Mouse (Mus musculus) layer of hippocampus, postnatal 25 days (tissue): ENCODE measurements at regions not wholly inside any gene's neighbourhood (a gene's known extent, or its start where the extent isn't known, plus 50 kb on each side); places are given as distances from the start of the nearest gene placed in this dataset.

ENCODE experiments used
- DNase-seq, 2 experiments: peaks; one replicate each; pipeline ENCODE4 v3.0.0; 2022; ENCODE audit warnings: mixed read lengths in 2 of 2, low spot score in 1 of 2; ENCODE audit errors: extremely low spot score in 1 of 2

DNA sequence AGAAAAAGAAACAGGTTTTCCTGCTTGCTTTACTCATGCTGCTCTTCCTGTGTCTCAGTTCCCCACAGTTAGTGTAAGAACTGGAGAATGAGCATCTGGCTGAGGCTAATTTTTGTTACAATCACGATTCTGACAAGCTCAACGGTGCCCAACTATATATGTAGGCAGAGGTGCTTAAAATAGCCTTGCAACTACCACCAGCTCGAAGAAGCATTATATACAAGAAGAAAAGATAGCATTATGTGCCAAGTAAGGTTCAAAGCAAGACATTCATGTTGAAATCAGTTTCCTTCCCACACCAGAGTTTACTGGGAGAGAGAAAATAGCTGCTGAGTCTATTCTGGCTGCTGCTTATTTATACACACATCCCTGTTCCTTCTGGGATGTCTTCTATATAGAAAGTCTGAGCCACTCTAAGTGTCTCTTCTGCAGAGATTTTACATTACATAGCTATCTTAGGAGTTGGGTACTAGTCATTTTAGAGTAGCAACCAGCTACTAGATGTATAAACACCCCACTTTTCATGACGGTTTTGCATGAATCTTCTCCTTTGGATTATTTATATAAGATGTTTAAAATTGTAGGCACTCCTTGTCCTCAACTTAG is 568.2 kb upstream of the Plxna2 start:
- no peak for DNase-seq

DNA sequence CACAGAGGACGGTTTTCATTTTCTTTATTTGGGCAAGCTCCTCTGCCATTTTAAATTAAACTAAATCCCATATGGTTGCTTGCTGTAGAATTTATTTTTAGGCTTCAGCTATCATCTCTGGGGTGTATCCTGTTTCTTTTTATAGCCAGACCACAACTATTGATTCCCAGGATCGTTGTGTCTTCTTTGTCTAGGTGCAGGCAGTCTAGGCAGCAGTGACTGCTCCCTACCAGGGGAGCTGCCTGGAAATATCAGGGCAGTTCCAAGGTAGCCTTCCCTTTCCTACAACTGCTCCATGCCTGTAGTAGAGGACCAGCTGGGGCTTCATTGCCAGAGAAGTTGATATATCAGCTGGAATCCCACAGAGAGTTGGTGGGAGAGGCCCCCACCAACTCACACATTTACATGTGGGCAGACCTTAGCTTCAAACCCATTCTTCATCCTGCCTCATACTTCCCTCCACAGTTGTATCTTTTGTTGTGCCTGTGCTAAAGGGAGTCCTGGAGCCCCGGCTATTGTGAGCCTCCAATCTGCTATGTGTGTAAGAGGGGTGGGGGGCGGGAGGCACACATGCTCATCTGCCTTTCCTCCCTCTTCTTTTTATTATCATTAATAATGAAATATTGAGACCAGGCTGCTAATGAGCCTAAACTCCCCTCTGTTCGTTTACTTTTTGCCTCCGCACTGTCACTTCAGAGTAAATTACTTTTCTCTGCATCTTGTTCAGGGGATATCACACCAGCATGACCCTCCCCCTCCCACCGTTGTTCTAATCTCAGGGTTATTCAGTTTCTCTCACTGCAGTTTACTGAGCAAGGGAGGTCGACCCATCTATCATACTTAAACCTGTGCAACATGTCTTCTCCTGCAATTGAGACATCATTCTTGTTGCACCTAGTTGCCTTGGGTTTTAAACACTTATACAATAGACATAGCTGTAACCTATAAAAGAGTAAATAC is 576.3 kb upstream of the Plxna2 start:
- no peak for DNase-seq

DNA sequence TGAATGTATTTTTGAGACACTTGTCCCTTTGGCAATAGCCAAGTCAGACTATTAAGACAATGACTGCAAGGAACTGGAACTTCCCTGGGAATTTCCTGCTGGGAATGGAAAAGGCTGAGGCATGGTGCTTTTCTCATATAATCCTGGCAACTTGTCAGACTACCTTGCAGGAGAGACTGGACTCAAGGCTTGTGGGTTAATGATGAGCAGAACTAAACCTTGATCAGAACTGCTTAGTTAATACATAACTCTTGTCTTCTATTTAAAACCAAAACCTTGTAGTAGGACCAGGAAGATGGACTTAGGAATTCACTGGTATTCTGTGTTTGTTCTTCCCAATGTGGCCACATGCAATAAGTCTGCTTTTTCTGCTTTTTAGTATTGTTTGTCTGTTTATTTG is 579.3 kb upstream of the Plxna2 start:
- DNase-seq: no peak

DNA sequence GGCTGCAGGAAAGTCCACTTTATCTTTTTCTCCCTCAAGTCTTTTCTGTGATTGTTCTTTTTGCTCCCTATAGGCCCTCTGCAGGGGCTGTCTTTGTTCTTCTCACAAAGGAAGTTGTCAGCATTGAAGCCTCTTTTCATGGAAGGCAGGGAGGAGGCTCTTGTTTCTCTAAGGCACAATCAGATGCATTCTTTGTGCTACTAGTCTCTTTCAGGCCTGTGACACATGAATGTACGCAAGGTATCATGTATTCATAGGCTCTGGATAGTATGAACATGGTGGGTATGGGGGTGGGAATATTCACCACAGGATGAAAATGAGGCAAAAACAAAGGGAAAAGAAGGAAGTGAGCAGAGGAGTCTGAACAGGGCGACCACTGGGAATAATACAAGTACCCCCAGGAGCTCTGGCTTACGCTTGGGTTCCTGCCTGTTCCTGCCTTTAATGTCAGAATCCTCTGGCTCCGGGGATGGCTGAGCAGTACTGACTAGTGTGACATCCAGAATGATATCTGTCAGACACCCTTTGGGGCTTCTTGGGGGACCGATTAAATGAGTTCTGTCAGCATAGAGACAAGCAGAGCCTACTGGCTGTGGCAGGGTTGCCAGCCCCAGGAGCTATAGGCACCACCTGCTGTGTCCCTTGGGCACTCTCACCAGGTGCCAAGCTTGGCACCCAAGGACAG is 583.7 kb upstream of the Plxna2 start:
- DNase-seq: no peak

DNA sequence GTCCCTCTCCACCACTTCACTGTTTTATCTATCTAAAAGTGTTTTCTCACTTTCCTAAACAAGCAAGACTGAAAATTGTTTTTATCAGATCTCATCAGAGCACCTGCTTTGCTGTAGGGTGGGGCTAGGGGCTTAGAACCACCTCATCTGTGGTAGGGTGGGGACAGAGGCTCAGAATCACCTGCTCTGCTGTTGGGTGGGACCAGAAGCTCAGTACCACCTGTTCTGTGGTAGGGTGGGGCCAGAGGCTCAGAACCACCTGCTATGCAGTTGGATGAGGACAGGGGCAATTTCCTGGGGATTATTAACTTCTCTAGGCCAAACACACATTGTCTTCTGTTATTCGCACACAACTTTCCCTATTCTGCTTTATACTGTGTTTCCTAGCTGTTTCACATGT is 585.4 kb upstream of the Plxna2 start:
- no peak for DNase-seq

DNA sequence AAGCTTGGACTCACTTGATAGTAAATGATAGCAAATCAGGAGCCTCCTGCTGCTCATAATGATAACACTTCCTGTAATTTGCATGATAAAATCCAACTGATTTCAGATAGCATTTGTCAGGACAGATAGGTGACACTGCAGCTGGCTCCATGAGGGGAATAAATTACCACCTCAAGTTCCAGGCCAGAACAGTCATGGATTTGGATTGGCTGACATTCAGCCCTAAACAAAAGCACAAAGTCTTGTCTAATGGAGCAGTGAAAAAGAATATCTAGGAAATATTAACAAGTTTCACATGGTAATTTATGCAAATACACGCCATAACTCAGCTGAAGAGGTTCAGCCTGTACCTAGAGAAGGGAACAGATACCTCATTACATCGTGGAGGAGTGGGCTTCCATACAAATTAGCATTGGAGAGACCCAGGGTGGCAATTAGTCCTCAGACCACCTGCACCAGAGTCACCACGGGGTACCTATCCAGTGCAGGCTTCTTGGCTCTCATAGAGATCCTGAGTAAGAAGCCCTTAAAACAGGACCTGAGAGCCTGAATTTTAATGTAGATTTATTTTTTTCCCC is 587.3 kb upstream of the Plxna2 start:
- no peak for DNase-seq

DNA sequence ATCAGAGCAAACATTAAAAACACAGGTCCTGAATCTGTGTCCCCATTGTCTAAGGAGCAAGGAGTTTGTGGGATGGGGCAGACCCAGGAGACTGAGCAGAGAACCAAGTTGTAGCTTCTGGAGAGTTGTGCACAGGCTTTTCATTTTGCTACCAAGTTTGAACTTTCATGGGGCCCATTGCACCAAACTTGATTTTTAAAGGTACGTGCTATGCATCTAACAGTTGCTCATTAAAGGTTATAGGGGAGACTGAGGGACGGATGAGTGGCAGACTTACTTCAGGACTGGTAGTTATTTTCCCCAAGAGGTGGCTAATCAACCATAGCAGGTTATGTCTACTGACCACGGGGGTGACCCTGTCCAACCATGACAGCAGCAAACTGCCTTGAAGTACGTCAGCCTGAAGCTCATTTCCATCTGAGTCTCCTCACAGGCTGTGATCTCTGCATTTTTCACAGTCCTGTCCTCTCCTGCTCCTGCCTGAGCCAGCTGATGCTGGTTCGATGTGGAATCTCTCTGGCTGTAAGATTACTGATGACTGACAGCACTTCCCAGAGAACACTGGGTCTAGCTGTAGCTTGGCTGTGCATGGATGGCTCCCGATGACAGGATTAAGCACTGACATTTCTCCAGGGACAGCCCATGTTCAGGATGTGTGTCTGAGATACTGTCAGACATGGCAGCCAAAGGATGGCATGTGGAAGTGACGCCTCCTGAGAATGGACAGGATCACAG is 590.9 kb upstream of the Plxna2 start:
- DNase-seq: no peak

DNA sequence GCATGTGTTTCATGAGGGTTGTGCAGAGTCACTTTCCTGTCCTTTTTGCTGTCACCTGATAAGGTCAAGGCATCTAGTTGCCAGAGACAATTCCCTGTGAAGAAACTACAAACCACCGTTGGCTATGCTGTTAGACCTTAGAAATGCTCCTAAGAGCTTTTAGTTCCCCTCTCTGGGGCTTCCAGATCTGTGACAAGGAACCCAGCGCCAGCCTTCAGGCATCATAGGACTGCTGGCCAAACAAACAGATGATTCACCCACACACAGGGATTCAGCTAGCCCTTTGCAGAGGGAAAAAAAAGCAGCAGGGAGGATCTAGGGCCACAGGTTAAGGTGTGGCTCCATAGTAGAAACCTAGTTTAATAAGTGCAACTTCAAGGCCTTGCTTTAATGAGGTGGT is 591.8 kb upstream of the Plxna2 start:
- no peak for DNase-seq

DNA sequence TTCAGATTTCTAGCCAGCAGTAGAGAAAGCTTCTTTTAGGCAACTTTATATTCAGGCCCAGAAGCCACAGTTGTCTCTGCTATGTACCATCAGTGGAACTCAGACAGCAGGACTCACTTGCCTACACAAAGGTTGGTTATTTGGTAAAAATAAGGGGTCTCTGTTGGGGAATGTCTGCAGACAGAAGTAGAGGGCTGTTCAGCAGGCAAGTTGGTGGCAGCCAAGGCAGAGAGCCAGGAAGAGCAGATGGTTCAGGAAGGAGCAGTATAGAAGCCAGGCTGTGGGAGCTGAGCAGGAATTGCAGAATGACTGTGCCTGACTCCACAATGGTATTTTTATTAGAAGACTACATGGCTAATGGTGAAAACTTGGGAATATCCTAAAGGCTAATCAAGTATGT is 598.7 kb upstream of the Plxna2 start:
- DNase-seq: peak; percentile 43 to 63

DNA sequence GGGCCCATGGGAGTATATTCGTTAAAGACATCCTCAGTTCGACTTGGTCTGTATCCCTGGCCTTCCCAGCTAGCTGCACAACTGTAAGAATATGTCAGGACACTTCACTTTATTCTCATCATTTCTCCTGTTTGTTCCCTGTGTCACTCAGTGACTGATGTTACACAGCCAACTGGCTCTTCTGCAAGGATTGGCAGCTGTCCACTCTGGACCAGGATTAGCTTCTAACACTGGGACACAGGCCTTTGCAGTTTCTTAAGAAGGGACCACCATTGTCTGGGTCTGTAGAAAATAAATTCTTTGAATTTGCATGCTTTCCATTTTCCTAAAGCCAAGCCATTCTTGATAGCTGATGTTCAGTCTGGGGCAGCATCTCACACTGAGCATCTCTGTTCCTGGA is 622.1 kb upstream of the Camk1g start:
- DNase-seq: no peak

DNA sequence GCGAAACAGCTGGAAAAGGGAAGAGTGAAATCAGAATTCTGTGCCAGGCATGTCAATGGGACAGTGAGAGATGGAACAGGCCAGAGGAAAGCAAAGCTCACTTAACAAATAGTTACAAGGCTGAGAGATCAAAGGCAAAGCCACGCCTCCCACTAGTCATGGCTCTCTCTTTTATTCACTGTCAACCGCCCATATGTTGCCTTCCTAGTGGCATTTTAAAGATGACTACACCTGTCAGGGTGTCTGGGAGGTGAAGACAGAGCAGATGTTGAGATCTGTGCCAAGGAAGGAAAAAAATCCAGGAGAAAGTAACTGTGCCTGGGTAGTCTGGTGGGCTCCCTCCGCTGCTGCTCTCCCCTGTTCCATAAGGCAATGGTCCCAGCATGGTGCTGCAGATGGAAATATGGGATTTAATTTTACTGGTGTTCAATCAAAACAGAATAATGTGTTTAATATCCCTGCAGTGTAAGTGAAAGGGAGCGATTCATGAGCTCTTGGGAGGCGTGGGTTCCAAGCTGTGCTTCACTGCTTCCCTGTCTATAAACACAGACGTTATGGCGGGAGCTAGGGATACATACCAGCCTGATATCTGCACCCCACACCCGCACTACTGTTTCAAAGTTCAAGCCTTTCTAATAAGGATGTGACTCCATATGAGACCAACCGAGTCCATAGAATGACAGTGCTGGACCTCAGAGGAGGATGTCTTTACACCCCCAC is 620.0 kb upstream of the Camk1g start:
- no peak for DNase-seq

DNA sequence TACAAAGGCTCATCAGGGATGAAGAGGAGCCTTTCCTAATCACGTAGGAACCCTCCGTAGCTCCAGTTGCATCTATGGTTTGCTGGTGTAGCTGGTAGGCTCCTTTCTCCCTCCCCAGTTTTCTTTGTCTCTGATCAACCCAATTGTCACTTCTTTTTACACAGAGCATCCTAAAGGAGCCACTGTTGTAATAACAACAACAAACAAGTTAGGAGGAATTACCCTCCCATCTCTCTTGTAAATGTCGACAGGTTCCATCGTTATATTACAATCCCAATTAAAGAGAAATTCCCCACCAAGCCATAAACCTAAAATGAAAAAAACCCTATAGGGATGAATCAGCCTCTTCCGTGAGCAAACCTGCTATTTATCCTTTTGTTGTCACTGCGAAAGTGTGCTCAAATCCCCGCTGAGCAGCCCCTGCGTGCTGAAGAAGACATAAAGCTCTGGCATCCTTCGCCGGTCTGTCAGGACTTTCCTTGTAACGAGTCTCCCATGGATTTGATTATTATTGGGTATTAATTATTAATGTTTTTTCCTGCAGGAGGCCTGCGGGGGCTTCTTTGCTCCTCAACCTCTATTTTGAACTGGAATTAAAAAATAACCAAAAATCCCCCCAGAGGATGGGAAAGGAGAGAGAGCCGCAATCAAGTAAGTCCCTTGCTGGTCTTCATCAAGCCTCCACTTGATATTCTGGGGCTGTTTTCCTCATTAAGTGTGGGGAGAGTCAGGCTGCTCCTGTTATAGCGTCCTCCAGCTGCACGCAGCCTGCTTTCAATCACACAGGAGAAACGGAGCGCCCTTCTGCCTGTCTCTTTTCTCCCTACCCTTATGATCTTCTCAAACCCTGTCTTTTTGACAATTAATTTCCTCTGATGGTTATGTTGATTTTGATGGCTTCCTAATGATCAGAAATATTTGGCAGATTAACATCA is 619.1 kb upstream of the Camk1g start:
- DNase-seq: no peak

DNA sequence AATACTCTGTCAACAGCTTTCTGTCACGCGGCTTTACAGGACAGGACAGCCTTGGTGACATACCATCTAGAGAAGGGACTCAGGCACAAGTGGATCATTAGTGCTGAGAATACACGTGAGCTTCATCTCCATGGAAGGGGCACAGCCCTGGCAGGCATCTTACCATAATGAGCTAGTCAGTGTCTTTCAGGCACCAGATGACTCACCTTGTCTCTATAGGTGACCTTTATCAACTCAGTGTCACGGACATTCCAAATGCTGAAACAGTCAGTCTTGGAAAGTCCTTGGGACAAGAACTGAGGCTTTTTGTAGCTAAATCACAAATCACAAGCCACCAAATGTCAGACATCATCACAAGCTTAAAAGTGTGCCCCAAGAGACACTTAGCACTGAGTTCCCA is 610.5 kb upstream of the Camk1g start:
- DNase-seq: no peak

DNA sequence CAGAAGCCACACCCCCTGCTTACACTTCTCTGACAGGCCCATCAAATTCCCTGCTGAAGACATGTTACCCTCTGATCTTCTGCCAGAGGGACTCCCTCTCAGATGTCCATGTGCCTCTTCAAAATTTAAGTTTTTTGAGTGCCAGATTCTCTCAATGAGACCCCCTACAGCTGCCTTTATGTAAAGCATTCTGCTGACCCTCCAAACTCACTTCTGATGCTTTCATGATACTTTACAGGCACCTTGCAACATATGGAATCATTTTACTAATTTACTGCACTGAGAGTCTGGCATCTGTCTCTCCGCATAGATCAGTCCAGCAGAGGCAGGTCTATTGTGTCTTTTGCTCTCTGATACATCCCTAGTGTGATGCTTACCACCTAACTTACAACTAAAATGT is 601.4 kb upstream of the Camk1g start:
- no peak for DNase-seq

DNA sequence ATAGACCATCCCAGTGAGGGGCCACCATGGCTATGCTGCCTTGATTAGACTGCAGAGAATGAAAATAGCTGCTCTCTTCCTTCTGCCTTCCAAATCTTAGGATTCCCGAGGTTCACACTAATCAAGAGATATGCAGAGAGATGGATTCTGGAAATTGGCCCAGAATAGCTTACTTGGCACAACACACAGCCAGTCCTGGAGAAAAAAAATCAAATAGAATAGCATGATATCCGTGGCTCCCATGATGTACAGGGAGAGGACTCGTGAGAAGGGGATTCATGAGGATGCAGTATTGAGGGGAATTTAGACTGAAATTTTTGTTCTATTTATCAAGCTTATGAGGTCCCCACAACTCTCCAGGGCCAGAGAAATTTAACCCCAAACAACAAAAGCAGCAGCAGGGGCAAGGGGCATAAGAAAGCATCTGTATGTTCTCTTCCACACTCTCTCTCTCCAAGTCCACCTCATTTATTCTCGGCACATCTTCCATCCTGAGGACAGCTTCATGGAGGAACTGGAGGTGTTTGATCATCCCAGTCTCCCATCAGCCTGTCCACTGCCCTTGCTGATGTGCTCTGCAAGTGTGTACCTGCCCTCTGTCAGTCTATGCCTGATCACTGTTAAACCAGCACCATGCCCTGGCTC is 599.3 kb upstream of the Camk1g start:
- DNase-seq: no peak

DNA sequence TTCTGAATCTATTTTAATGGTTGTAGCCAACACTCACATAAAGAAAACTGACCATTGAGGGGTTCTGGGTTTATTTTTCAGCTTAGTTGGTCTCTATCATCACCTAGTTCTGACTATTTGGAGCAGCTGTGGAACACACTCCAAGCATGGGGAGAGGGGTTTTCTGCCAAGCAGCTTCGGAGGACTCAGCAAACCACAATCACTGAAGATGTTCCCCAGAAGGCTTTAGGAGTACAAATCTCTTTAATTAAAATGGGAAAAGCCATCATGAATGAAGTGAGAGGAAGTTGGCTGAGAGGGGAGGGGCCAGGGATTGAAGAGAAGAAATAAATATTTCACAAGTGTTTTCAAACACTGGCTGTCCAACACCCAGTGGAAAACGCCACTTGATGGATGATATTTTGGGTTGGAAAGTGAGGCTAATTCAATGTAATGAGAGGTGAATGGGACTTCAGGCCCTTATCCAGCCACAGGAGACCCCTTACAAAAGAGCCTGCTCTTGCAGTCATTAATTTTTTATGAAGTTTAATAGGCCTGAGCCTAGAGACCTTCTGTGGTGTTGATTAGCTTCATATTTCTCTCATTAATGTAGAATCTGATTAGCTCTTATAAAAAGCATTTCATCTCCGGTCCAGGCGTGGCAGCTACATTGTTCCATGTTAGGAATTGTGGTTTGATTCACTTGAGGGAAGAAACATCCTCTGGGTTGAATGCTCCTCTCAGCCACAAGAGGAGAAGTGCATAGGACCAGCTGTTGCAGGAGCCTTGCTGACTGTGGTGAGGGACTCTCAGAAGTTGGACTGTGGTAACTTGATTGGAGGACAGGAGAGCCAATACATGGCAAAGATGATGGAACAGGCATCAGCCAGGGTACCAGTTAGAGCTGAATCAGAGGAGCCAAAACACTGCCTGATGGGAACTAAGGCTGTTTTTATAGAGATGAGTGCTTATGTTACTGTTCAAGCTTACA is 598.1 kb upstream of the Camk1g start:
- no peak for DNase-seq
